ENCODE assay signal across 8 mouse cellular contexts in genomic region chr1:135429901-135430668, GRCm38 (mm10). TPM values are rescaled to one million over a fixed set of nuclear protein-coding genes. Genes with fewer than 3 reads are reported as not detected.
DNase-seq lines count a peak whose midpoint lies in the region; ATAC-seq and TF ChIP-seq lines count a peak whose summit lies in the region.

Ipo9 (minus strand) TSS chr1:135430499.

- H3K27ac ChIP-seq in forebrain, embryonic 16.5 days (ENCODE audit: low read length): peak within 1 kb of the TSS; percentile 90
- peak within 1 kb of the TSS; percentile 93 for H3K27ac ChIP-seq in layer of hippocampus, adult 2 months
- H3K27ac ChIP-seq in lung, embryonic 14.5 days (ENCODE audit: low read depth): peak within 1 kb of the TSS; percentile 81
- peak within 1 kb of the TSS; percentile 86 for H3K27ac ChIP-seq in olfactory bulb, adult 2 months (ENCODE audit: insufficient read depth, low read depth, low read length)
- no peak within 1 kb of the TSS for H3K27ac ChIP-seq in thymus, adult 2 months (ENCODE audit: control insufficient read depth, insufficient read depth, low read length)

- H3K4me3 ChIP-seq in G1E (ENCODE audit: low read depth, low read length): peak within 1 kb of the TSS; percentile 90
- H3K4me3 ChIP-seq in forebrain, embryonic 16.5 days (replicated peaks; ENCODE audit: low read length): peak within 1 kb of the TSS; percentile 97
- H3K4me3 ChIP-seq in layer of hippocampus, adult 2 months: peak within 1 kb of the TSS; percentile 99
- H3K4me3 ChIP-seq in lung, embryonic 14.5 days (ENCODE audit: low read depth, low read length): peak within 1 kb of the TSS; percentile 88
- H3K4me3 ChIP-seq in olfactory bulb, adult 2 months (ENCODE audit: insufficient read depth, low read depth, low read length): peak within 1 kb of the TSS; percentile 98
- H3K4me3 ChIP-seq in thymus, adult 2 months (ENCODE audit: control insufficient read depth, insufficient read depth, low read length): peak within 1 kb of the TSS; percentile 99

- H3K36me3 ChIP-seq in G1E (replicated peaks): peaks cover 35% of the 10 kb centered on the region
- peaks cover 7% of the 10 kb centered on the region for H3K36me3 ChIP-seq in forebrain, embryonic 16.5 days (ENCODE audit: control insufficient read depth, insufficient read depth)
- H3K36me3 ChIP-seq in lung, embryonic 14.5 days (ENCODE audit: insufficient read depth): peaks cover 22% of the 10 kb centered on the region
- H3K36me3 ChIP-seq in thymus, adult 2 months (ENCODE audit: control insufficient read depth, insufficient read depth, low read length): peaks cover 4% of the 10 kb centered on the region

- peak; percentile 71 for ATAC-seq in G1E (ENCODE audit: extremely low read depth, insufficient number of reproducible peaks, low FRiP score, poor library complexity, severe bottlenecking)
- ATAC-seq in forebrain, embryonic 16.5 days: peak; percentile 96
- peak; percentile 93 for ATAC-seq in lung, embryonic 14.5 days (ENCODE audit: insufficient read depth)

- peak within 1 kb of the TSS; percentile 96 for H3K9ac ChIP-seq in forebrain, embryonic 16.5 days (replicated peaks; ENCODE audit: low read depth, low read length)
- H3K9ac ChIP-seq in lung, embryonic 14.5 days: peak within 1 kb of the TSS; percentile 84

- TF ChIP-seq POLR2A in olfactory bulb, adult 2 months (IDR thresholded peaks at IDR 0.05; ENCODE audit: insufficient read depth, low read depth, low read length): peak; percentile 49
- TF ChIP-seq POLR2A in thymus, adult 2 months (IDR thresholded peaks at IDR 0.05; ENCODE audit: control insufficient read depth, extremely low read depth, insufficient read depth, low read length, poor library complexity): peak; percentile 76

- peak; percentile 100 for DNase-seq in G1E (ENCODE audit: low spot score)
- DNase-seq in cerebellum, adult 18-20 months: peak; percentile 92 to 96
- DNase-seq in heart, postnatal 36 days: peak; percentile 92 to 94
- DNase-seq in layer of hippocampus, adult 2 months (ENCODE audit: low spot score in 2 of 2): peak; percentile 90 to 94
- peak; percentile 96 for DNase-seq in lung, embryonic 14.5 days
- peak; percentile 90 for DNase-seq in thymus, adult 2 months

- H3K27me3 ChIP-seq in G1E (ENCODE audit: insufficient read depth, low read length): peaks cover 21% of the 10 kb centered on the region
- H3K27me3 ChIP-seq in forebrain, embryonic 16.5 days (replicated peaks; ENCODE audit: control insufficient read depth, insufficient read depth, low read length): no peaks in the 10 kb centered on the region
- no peaks in the 10 kb centered on the region for H3K27me3 ChIP-seq in lung, embryonic 14.5 days (ENCODE audit: insufficient read depth, low read length)
- H3K27me3 ChIP-seq in thymus, adult 2 months (ENCODE audit: control insufficient read depth, insufficient read depth, low read length): no peaks in the 10 kb centered on the region

- no peak for TF ChIP-seq CTCF in G1E (IDR thresholded peaks at IDR 0.05; ENCODE audit: low read depth, low read length)
- TF ChIP-seq CTCF in layer of hippocampus, adult 2 months (conservative IDR thresholded peaks at IDR 0.05): peak; percentile 83
- peak; percentile 65 for TF ChIP-seq CTCF in lung, embryonic 14.5 days (IDR thresholded peaks at IDR 0.05; ENCODE audit: low read depth)
- TF ChIP-seq CTCF in olfactory bulb, adult 2 months (IDR thresholded peaks at IDR 0.05; ENCODE audit: insufficient read depth, low read depth, low read length): 0 out of 2 replicates have a peak, but pooled peaks have one; percentile 47
- TF ChIP-seq CTCF in thymus, adult 2 months (IDR thresholded peaks at IDR 0.05; ENCODE audit: borderline replicate concordance, control insufficient read depth, extremely low read depth, insufficient read depth, low read length, poor library complexity): peak; percentile 63; the same call in 1 of the 2 replicates

- peaks cover 30% of the 10 kb centered on the region for H3K4me1 ChIP-seq in G1E (ENCODE audit: insufficient read depth, low read depth, low read length)
- peaks cover 33% of the 10 kb centered on the region for H3K4me1 ChIP-seq in forebrain, embryonic 16.5 days (replicated peaks; ENCODE audit: control insufficient read depth, insufficient read depth, low read length)
- H3K4me1 ChIP-seq in lung, embryonic 14.5 days (ENCODE audit: insufficient read depth): peaks cover 10% of the 10 kb centered on the region
- H3K4me1 ChIP-seq in olfactory bulb, adult 2 months (ENCODE audit: control insufficient read depth, insufficient read depth, low read length): peaks cover 4% of the 10 kb centered on the region; the same call in 1 of the 2 replicates
- H3K4me1 ChIP-seq in thymus, adult 2 months (replicated peaks; ENCODE audit: control insufficient read depth, insufficient read depth, low read length): peaks cover 3% of the 10 kb centered on the region

- no peaks in the 10 kb centered on the region for H3K9me3 ChIP-seq in G1E (replicated peaks)
- no peaks in the 10 kb centered on the region for H3K9me3 ChIP-seq in forebrain, embryonic 16.5 days (ENCODE audit: control insufficient read depth, low read length)
- H3K9me3 ChIP-seq in lung, embryonic 14.5 days (ENCODE audit: low read depth, low read length): no peaks in the 10 kb centered on the region

- H3K4me2 ChIP-seq in forebrain, embryonic 16.5 days (ENCODE audit: low read length): peak within 1 kb of the TSS; percentile 74
- peak within 1 kb of the TSS; percentile 75 for H3K4me2 ChIP-seq in lung, embryonic 14.5 days

- WGBS in forebrain, embryonic 16.5 days: under 1% methylated on average over 65 of the region's 65 CpGs
- WGBS in lung, embryonic 14.5 days: under 1% methylated on average over 65 of the region's 65 CpGs
- under 1% methylated on average over 65 of the region's 65 CpGs for WGBS in olfactory bulb, adult 2 months
- WGBS in thymus, adult 2 months: under 1% methylated on average over 65 of the region's 65 CpGs

- intact Hi-C loops in heart, postnatal 36 days (cut with DNase I): loop anchor here (2.0 to 5.0 kb wide), 2 partner anchors 19 to 38 kb away; no protein-coding TSS in a partner anchor

RNA-seq across cellular contexts. Expression of gene Ipo9, which starts in this region (rescaled TPM):
- total RNA-seq in G1E (2014; fragmentation: Nextera tagmentation) (106 and 109 TPM in 2 replicates), G1E (2017) (52.7 and 63.8 TPM in 2 replicates)
- 14.4 and 18.4 TPM in 2 replicates for polyA plus RNA-seq in G1E (2012)
- polyA plus RNA-seq in forebrain, embryonic 16.5 days (2015; fragmentation: Nextera tagmentation; extraction: Ambion mirVana): 143 and 153 TPM in 2 replicates
- total RNA-seq in heart, postnatal 36 days (2021): 10 to 100 TPM; 30.6 to 33.2 TPM
- total RNA-seq in layer of hippocampus, adult 2 months (2021): 100 to 1,000 TPM; 146 to 154 TPM
- polyA plus RNA-seq in lung, embryonic 14.5 days (2014; fragmentation: Nextera tagmentation; extraction: Ambion mirVana): 148 and 158 TPM in 2 replicates
- polyA plus RNA-seq in olfactory bulb, adult 2 months (2012; ENCODE audit: insufficient read depth, insufficient read length, low replicate concordance, missing spikeins): not detected in 2 replicates
- polyA plus RNA-seq in thymus, adult 2 months (2012; rRNA removed): 166 and 184 TPM in 2 replicates
